Mouse (Mus musculus): ENCODE data around the gene Syt3.

GRCm38 (mm10) chr7:44441648-44442109 is 57.8 kb downstream of the Syt3 start:
- TF ChIP-seq CTCF (IDR thresholded peaks at IDR 0.05) (no peak), EP300 (IDR thresholded peaks at IDR 0.05) (no peak)

Measured in lung, postnatal 0 days (tissue).